Mouse (Mus musculus): ENCODE results near the gene Gkap1.

The Gkap1 gene

GRCm38 (mm10) chr13:58263546-58263945 is 12.0 kb downstream of the Gkap1 start:
- no peak for DNase-seq (ENCODE audit: low spot score)

GRCm38 (mm10) chr13:58261674-58262073 is 13.8 kb downstream of the Gkap1 start:
- no peak for DNase-seq (ENCODE audit: low spot score)

GRCm38 (mm10) chr13:58253268-58253667 is 22.2 kb downstream of the Gkap1 start:
- DNase-seq (ENCODE audit: low spot score) = no peak

GRCm38 (mm10) chr13:58248957-58249356 is 26.5 kb downstream of the Gkap1 start:
- DNase-seq (ENCODE audit: low spot score) = no peak

- no peak for DNase-seq (ENCODE audit: low spot score)
Observed at GRCm38 (mm10) chr13:58236536-58236935, 39.0 kb downstream of the Gkap1 start.

GRCm38 (mm10) chr13:58232611-58233010 is 42.9 kb downstream of the Gkap1 start:
- DNase-seq (ENCODE audit: low spot score) = no peak

GRCm38 (mm10) chr13:58232070-58232469 is 43.4 kb downstream of the Gkap1 start:
- no peak for DNase-seq (ENCODE audit: low spot score)

- no peak for DNase-seq (ENCODE audit: low spot score)
Observed at GRCm38 (mm10) chr13:58228624-58229023, 46.9 kb downstream of the Gkap1 start.

- DNase-seq (ENCODE audit: low spot score) = no peak
Observed at GRCm38 (mm10) chr13:58225694-58226093, 49.8 kb downstream of the Gkap1 start.

GRCm38 (mm10) chr13:58220206-58220605 is 55.3 kb downstream of the Gkap1 start:
- DNase-seq (ENCODE audit: low spot score) = no peak

GRCm38 (mm10) chr13:58217536-58217935 is 58.0 kb downstream of the Gkap1 start:
- no peak for DNase-seq (ENCODE audit: low spot score)

GRCm38 (mm10) chr13:58216395-58216794 is 59.1 kb downstream of the Gkap1 start:
- no peak for DNase-seq (ENCODE audit: low spot score)

GRCm38 (mm10) chr13:58215592-58216341 is 59.7 kb downstream of the Gkap1 start, which contains the start of gene Ubqln1:
Gene Ubqln1, minus strand, starts transcription at chr13:58215653.
- DNase-seq (ENCODE audit: low spot score) = peak; percentile 81

- DNase-seq (ENCODE audit: low spot score) = no peak
Observed at GRCm38 (mm10) chr13:58215253-58215591, 60.3 kb downstream of the Gkap1 start.

GRCm38 (mm10) chr13:58214346-58215252 is 60.9 kb downstream of the Gkap1 start:
- DNase-seq (ENCODE audit: low spot score) = no peak

GRCm38 (mm10) chr13:58213801-58214200 is 61.7 kb downstream of the Gkap1 start:
- no peak for DNase-seq (ENCODE audit: low spot score)

GRCm38 (mm10) chr13:58212530-58212929 is 63.0 kb downstream of the Gkap1 start:
- DNase-seq (ENCODE audit: low spot score) = no peak

- no peak for DNase-seq (ENCODE audit: low spot score)
Observed at GRCm38 (mm10) chr13:58210441-58210840, 65.1 kb downstream of the Gkap1 start.

- DNase-seq (ENCODE audit: low spot score) = no peak
Observed at GRCm38 (mm10) chr13:58206084-58206483, 69.4 kb downstream of the Gkap1 start.

- no peak for DNase-seq (ENCODE audit: low spot score)
Observed at GRCm38 (mm10) chr13:58204986-58205385, 70.5 kb downstream of the Gkap1 start.

- DNase-seq (ENCODE audit: low spot score) = no peak
Observed at GRCm38 (mm10) chr13:58204202-58204601, 71.3 kb downstream of the Gkap1 start.

GRCm38 (mm10) chr13:58202903-58203302 is 72.6 kb downstream of the Gkap1 start:
- DNase-seq (ENCODE audit: low spot score) = no peak

GRCm38 (mm10) chr13:58201908-58202307 is 73.6 kb downstream of the Gkap1 start:
- DNase-seq (ENCODE audit: low spot score) = no peak
